Mouse (Mus musculus) kidney, adult 11 months (tissue): Measurements from ENCODE around the gene Lct.
"Not testable (repeated sequence)": the region's sequence is repeated elsewhere in the genome, so short reads cannot be mapped to it uniquely, and the experiment has no call there.

Experiments
- DNase-seq: peaks from one replicate; pipeline ENCODE4 v3.0.0; 2022

The Lct gene

GRCm38 (mm10) chr1:128295296-128295695 is 32.8 kb downstream of the Lct start:
- no peak for DNase-seq

- DNase-seq = no peak
Observed at GRCm38 (mm10) chr1:128293524-128293923, 34.6 kb downstream of the Lct start.

DNA sequence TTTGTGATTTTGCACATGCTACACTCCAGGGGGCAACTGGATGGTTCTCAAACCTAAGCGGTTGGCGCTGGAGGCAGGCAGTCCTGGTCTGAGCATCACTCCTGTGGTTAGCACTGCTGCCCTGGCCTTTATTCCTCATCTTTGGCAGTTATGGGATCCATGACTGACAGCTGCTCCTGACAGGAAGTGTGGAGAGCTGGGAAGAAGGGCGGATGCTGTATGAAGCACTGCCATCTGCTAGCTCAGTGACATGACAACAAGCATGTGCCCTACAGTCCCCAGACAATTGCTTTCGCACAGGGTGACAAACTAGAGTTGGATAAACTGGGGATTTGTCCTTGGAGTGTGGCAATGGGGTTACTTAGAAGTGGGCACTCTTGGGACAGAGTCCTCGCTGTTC is 37.8 kb downstream of the Lct start:
- no peak for DNase-seq

DNA sequence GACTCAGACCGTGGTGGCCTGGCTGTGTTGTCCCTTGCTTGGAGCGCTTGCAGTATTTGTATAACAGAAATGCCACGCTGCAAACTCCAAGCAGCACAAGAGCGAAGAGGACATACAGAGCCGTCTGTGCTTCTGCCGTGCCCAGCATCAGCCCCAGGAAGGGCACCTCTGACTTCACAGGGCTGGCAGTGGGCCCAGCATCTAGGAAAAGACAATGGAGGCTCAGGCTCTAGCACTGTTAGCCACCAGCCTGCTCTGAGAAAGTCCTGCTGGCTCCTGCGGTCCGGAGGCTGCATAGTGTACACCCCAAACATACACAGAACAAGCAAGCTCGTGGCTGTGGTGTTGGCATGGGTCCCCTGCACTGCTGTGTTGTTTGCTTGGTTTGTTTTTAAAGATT is 43.0 kb downstream of the Lct start:
- DNase-seq = no peak

DNA sequence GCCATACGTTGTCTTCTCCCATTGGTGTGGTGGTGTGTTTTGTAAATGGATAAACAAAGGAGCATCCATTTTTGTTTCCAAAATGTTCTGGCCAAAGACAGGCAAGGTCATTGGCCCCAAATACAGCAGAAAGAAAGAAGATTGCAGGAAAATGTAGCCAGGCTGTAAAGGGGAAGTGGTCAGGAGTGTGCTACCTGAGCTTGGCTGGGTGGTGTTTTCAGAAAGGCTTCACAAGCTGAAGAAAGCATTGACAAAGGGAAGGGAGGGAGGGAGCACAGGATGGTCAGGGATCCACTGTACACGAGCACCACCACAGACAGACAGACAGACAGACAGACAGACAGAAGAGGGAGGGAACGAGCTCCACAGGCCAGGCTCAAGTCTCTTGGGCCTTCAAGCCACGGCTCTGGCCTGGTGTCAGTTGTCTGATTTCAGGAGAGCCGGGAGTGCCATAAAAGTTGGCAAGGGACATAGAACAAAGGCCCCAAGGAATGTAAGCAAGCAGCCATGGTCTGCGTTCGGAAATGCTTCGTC is 43.9 kb downstream of the Lct start:
- DNase-seq = no peak

- no peak for DNase-seq
Observed at GRCm38 (mm10) chr1:128282924-128283323, 45.2 kb downstream of the Lct start.

GRCm38 (mm10) chr1:128281753-128282152 is 46.4 kb downstream of the Lct start:
- no peak for DNase-seq

GRCm38 (mm10) chr1:128278563-128278962 is 49.6 kb downstream of the Lct start:
- no peak for DNase-seq

DNA sequence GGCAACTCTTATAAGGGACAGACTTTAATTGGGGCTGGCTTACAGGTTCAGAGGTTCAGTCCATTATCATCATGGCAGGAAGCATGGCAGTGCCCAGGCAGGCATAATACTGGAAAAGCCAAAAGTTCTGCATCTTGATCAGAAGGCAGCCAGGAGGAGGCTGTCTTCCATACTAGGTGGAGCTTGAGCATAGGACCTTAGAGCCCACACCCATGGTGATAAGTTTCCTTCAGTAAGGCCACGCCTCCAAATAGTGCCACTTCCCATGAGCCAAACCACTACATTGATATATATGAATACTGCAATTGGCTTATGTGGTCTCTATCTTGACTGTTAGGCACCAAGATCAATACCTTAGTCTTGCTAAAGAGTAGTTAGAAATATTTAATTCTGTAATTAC is 52.2 kb downstream of the Lct start:
- no peak for DNase-seq

DNA sequence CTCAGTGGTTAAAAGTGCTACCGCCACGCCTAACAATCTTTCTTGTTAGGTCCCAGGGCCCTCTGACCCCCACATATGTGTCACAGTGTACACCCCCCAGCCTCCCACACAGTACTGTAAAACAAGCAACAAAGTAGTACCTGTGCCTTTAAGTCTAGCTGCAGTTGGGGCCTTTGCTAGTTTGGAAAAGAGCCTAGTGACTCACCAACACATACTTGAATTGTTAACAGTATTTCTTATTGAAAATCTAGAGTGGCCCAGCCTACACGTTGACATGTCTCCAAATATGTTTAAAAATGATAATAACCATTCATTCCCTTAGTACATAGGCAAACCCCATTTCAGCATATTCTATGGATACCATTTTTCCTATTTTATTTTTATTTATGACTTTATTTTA is 57.4 kb downstream of the Lct start:
- no peak for DNase-seq

GRCm38 (mm10) chr1:128267061-128267460 is 61.1 kb downstream of the Lct start:
- DNase-seq = not testable (repeated sequence)

- no peak for DNase-seq
Observed at GRCm38 (mm10) chr1:128244727-128245355, 83.3 kb downstream of the Lct start.

DNA sequence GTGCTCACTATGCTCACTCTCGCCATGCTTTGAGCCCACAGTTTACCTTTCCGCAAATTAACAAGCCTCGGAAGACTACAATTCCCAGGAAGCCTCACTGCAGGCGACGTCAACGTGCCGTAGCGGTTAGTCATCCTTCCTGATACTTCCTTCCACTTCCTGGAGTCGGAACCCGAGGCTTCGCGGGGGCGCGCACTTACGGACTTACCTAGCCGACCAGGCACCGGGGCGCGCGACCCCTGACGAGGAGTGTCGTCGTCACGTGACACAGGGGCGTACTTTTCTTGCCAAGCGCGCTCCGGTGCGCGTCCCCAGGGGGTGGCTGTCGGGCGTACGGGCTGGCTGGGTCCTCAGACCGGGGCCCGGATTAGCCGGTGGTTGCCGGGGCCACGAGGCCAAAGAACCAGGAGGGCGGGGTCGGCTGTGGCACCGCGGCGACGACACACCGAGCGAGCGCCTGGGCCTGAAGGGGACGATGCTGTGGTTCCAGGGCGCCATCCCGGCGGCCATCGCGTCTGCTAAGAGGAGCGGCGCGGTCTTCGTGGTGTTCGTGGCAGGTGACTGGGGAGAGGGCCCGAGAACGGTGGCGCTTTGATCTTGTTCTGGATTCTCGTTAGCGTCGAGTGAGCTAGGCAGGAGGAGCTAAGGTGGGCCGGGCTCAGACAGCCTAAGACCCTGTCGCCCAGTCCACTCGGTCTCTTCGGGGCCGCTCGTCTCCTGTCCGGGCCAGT is 84.0 kb downstream of the Lct start:
- DNase-seq = peak; percentile 98

DNA sequence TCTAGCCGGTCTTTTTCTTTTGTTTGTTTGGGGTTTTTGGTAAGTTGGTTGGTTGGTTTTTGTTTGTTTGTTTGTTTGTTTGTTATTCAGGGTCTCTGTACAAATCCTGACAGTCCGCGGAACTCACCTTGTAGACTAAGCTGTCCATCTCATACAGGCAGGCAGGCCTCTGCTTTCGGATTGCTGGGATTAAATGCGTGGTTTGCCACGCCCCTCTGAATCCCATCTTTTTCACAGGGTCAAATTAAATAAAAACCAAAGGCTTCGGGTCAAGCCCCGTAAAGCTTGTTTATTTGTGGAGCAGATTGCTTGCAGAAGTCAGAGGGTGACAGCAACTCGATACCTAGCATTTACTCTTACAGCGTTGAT is 84.5 kb downstream of the Lct start, which contains the start of gene Ubxn4:
Ubxn4 (plus strand) TSS at position 338 of the 369 bp plus-strand sequence.
- no peak for DNase-seq

GRCm38 (mm10) chr1:128235181-128235580 is 92.9 kb downstream of the Lct start:
- DNase-seq = no peak
